Mouse (Mus musculus): ENCODE measurements around the gene Bag3. TPM values are rescaled to one million over a fixed set of nuclear protein-coding genes. Genes with fewer than 3 reads are reported as not detected.

The Bag3 gene
- polyA plus RNA-seq, 1 experiment from 2014 or later = 11.5 TPM

DNA sequence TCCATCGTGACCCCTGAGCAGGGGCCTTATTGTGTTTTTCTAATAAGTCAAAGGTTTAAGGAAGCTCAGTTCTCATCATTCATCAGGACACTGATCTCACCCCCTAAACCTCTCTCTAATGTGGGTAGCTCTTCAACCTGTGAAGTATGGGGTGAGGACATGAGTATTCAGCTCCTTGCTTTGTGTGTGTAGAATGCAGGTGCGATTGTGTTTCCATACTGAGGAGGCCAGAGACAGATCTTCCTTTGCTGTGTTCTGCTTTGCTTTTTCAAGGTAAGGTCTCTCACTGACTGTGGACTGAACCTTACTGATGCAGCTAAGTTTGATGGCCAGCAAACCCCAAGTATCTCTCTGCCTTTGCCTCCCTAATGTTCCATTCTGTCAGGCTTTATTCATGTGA, 72.9 kb downstream of the Bag3 start:
- 98% methylated on average over 2 of the region's 2 CpGs for WGBS

More for the DNA sequence above, 72.9 kb downstream of the Bag3 start:
- Histone ChIP-seq H3K27me3 (replicated peaks; ENCODE audit: low read depth, poor library complexity, severe bottlenecking) (no peaks in the 10 kb centered on the region), H3K4me3 (no peak overlapping the region), H3K36me3 (replicated peaks) (no peaks in the 10 kb centered on the region), H3K27ac (replicated peaks) (no peak overlapping the region), H3K4me1 (peaks cover 20% of the 10 kb centered on the region), H3K9me3 (peaks cover 5% of the 10 kb centered on the region; the same call in 1 of the 2 replicates)
- DNase-seq (ENCODE audit: low spot score) = no peak

Small RNA genes lying within 50 kb of the gene (microRNA-seq; reads per million reads assigned to microRNA genes)
- not detected for gene Gm24365

Other genes starting within 250 kb of the Bag3 start
- gene BC017158, start 225.4 kb upstream of the Bag3 start, polyA plus RNA-seq (2016; fragmentation: Nextera tagmentation; extraction: Ambion mirVana) = 24.6 and 27.3 TPM in 2 replicates
- gene Rgs10, start 104.9 kb upstream of the Bag3 start, polyA plus RNA-seq (2016; fragmentation: Nextera tagmentation; extraction: Ambion mirVana) = 4.1 and 8.2 TPM in 2 replicates
- 25.3 and 27.0 TPM in 2 replicates for gene Tial1, start 61.9 kb upstream of the Bag3 start, polyA plus RNA-seq (2016; fragmentation: Nextera tagmentation; extraction: Ambion mirVana)
- gene Inpp5f, start 87.7 kb downstream of the Bag3 start, polyA plus RNA-seq (2016; fragmentation: Nextera tagmentation; extraction: Ambion mirVana) = 32.2 and 32.9 TPM in 2 replicates
- gene Mcmbp, start 216.9 kb downstream of the Bag3 start, polyA plus RNA-seq (2016; fragmentation: Nextera tagmentation; extraction: Ambion mirVana) = 84.3 and 88.7 TPM in 2 replicates
- 39.1 and 41.7 TPM in 2 replicates for gene Sec23ip, start 221.3 kb downstream of the Bag3 start, polyA plus RNA-seq (2016; fragmentation: Nextera tagmentation; extraction: Ambion mirVana)

All from embryonic facial prominence, embryonic 10.5 days (tissue).